Mouse (Mus musculus): ENCODE results near the gene Aff3. TPM values are rescaled to one million over a fixed set of nuclear protein-coding genes. Genes with fewer than 3 reads are reported as not detected.

The Aff3 gene
- polyA plus RNA-seq, 1 experiment from 2014 or later, result 4.7 TPM

DNA sequence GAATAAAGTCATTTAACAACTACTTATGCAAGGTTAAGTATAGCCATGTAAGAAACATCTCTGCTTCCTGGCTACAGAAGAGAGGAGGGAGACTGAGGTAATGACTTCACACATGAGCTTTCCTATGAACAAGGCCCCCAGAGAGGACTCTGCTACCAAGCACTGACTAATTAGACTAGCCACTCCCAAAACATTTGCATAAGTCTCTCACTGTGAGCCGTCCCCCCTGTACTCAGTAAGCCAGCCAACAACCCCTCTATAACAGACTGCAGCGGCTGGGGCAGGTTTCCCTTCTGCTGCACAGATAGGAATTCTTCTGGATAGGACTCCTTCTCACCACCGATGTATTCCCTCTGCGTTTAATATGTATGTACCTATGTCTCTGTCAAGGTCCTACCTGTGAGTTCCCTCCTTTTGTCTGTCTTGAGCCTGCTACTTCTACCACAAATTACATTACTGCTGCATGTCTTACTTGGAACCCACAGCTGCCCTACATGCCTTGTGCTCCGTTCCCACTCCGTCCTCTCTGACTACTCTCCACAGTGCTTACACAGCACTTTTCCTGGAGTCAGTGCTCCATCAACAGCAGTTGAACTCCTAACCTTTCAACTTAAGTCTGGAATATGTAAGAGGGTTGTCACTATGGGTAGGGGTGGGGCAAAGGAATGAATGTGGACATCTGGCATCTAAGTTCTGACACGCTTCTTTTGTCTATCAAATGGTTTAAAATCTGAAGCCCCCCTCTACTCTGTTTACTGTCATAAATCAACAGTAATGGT is 197.3 kb downstream of the Aff3 start:
- no peak for ATAC-seq (replicated peaks; ENCODE audit: low FRiP score)
- Histone ChIP-seq H3K9ac (ENCODE audit: low read depth, low read length) (no peak overlapping the region), H3K4me1 (replicated peaks; ENCODE audit: control insufficient read depth, insufficient read depth, low read length) (peaks cover 4% of the 10 kb centered on the region; the same call in 1 of the 2 replicates), H3K27ac (ENCODE audit: low read depth, low read length) (no peak overlapping the region), H3K27me3 (replicated peaks; ENCODE audit: control insufficient read depth, insufficient read depth, low read length) (no peaks in the 10 kb centered on the region), H3K36me3 (ENCODE audit: control insufficient read depth, insufficient read depth, low read length) (no peaks in the 10 kb centered on the region), H3K4me2 (no peak overlapping the region), H3K4me3 (ENCODE audit: low read depth, low read length) (no peak overlapping the region), H3K9me3 (ENCODE audit: control insufficient read depth, low read length) (no peaks in the 10 kb centered on the region)
- 46% methylated on average over 7 of the region's 7 CpGs for WGBS
- no peak for DNase-seq (ENCODE audit: low spot score)

- Histone ChIP-seq H3K36me3 (ENCODE audit: control insufficient read depth, insufficient read depth, low read length) (no peaks in the 10 kb centered on the region), H3K4me3 (ENCODE audit: low read depth, low read length) (no peak overlapping the region), H3K9ac (ENCODE audit: low read depth, low read length) (no peak overlapping the region), H3K27ac (ENCODE audit: low read depth, low read length) (no peak overlapping the region), H3K27me3 (replicated peaks; ENCODE audit: control insufficient read depth, insufficient read depth, low read length) (no peaks in the 10 kb centered on the region), H3K9me3 (ENCODE audit: control insufficient read depth, low read length) (no peaks in the 10 kb centered on the region), H3K4me1 (replicated peaks; ENCODE audit: control insufficient read depth, insufficient read depth, low read length) (peaks cover 7% of the 10 kb centered on the region; the same call in 1 of the 2 replicates), H3K4me2 (no peak overlapping the region)
- ATAC-seq (replicated peaks; ENCODE audit: low FRiP score) (no peak), DNase-seq (ENCODE audit: low spot score) (no peak)
- 49% methylated on average over 7 of the region's 7 CpGs for WGBS
These were observed 208.0 kb downstream of the Aff3 start for GRCm38 (mm10) chr1:38456719-38457269.

DNA sequence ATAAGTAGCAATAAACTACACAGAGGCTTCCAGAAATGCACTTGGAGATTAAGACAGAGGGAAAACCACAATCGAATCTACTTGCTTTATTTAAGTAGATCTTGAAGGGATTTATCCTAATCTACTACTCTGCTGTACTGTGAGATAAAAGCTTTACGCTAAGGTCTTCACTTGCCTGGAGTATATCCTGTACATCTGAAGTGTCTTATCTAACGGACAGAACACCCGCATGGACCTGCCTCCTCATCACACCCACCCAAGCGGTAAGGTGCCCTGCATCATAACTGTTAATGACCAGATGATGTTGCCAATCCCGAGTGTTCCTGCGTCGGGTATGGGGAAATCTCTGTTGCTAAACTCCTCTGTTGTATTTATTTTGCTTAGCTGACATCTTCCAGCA is 209.8 kb downstream of the Aff3 start:
- no peaks in the 10 kb centered on the region for H3K36me3 ChIP-seq (ENCODE audit: control insufficient read depth, insufficient read depth, low read length)
- H3K4me2 ChIP-seq, result no peak overlapping the region
- H3K9me3 ChIP-seq (ENCODE audit: control insufficient read depth, low read length), result no peaks in the 10 kb centered on the region
- H3K27me3 ChIP-seq (replicated peaks; ENCODE audit: control insufficient read depth, insufficient read depth, low read length), result peaks cover 4% of the 10 kb centered on the region; the same call in 1 of the 2 replicates
- 57% methylated on average over 8 of the region's 8 CpGs for WGBS
- no peak overlapping the region for H3K27ac ChIP-seq (ENCODE audit: low read depth, low read length)
- H3K9ac ChIP-seq (ENCODE audit: low read depth, low read length), result no peak overlapping the region
- H3K4me3 ChIP-seq (ENCODE audit: low read depth, low read length), result no peak overlapping the region
- DNase-seq (ENCODE audit: low spot score) (no peak), ATAC-seq (replicated peaks; ENCODE audit: low FRiP score) (no peak)
- peaks cover 7% of the 10 kb centered on the region; the same call in 1 of the 2 replicates for H3K4me1 ChIP-seq (replicated peaks; ENCODE audit: control insufficient read depth, insufficient read depth, low read length)

DNA sequence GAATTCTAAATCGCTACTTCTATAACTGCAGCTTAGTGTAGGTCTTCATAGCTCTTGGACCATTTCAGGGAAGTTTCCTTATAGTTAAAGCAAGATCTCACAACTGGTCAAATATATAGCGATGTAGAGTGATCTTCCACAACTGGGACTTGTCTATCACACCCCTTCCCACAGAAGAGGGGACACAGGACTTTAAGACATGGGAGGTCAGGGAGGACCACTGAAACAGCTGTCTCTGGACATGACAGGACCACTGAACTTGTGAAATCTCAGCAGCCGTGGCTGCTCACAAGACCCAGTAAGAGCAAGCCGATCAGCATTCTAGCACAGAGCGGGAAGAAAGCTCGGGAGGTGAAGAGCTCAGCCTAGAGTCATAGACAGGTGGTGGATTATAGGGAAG is 213.4 kb downstream of the Aff3 start:
- ATAC-seq (replicated peaks; ENCODE audit: low FRiP score), result no peak
- Histone ChIP-seq H3K36me3 (ENCODE audit: control insufficient read depth, insufficient read depth, low read length) (no peaks in the 10 kb centered on the region), H3K9me3 (ENCODE audit: control insufficient read depth, low read length) (no peaks in the 10 kb centered on the region), H3K4me2 (no peak overlapping the region), H3K9ac (ENCODE audit: low read depth, low read length) (no peak overlapping the region), H3K27me3 (replicated peaks; ENCODE audit: control insufficient read depth, insufficient read depth, low read length) (peaks cover 4% of the 10 kb centered on the region; the same call in 1 of the 2 replicates), H3K27ac (ENCODE audit: low read depth, low read length) (no peak overlapping the region), H3K4me3 (ENCODE audit: low read depth, low read length) (no peak overlapping the region), H3K4me1 (replicated peaks; ENCODE audit: control insufficient read depth, insufficient read depth, low read length) (peaks cover 25% of the 10 kb centered on the region)
- WGBS, result 86% methylated on average over 6 of the region's 6 CpGs
- no peak for DNase-seq (ENCODE audit: low spot score)

DNA sequence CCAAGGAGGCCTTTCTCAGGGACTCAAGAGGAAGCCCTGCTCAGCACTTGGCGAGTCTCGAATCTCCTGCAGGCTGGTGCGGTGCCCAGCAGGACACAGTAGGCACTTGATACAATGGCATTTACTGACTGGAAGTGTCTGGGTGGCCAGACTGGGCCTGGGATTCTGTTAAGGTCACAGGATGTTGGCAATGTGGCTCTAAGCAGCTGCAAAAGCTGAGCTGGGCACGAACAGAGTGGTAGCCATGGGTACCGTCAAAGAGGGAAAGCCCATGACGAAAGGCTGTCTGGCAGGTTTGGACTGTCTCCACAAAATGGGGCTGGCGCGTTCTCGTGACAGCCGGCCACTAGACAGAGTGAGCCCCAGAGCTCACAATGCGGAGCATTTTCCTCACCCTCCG is 214.1 kb downstream of the Aff3 start:
- no peak overlapping the region for H3K4me2 ChIP-seq
- DNase-seq (ENCODE audit: low spot score) (no peak), ATAC-seq (replicated peaks; ENCODE audit: low FRiP score) (no peak)
- WGBS, result 90% methylated on average over 12 of the region's 12 CpGs
- peaks cover 26% of the 10 kb centered on the region for H3K4me1 ChIP-seq (replicated peaks; ENCODE audit: control insufficient read depth, insufficient read depth, low read length)
- H3K27ac ChIP-seq (ENCODE audit: low read depth, low read length), result no peak overlapping the region
- H3K9me3 ChIP-seq (ENCODE audit: control insufficient read depth, low read length), result no peaks in the 10 kb centered on the region
- peaks cover 4% of the 10 kb centered on the region; the same call in 1 of the 2 replicates for H3K27me3 ChIP-seq (replicated peaks; ENCODE audit: control insufficient read depth, insufficient read depth, low read length)
- no peak overlapping the region for H3K9ac ChIP-seq (ENCODE audit: low read depth, low read length)
- H3K36me3 ChIP-seq (ENCODE audit: control insufficient read depth, insufficient read depth, low read length), result no peaks in the 10 kb centered on the region
- no peak overlapping the region for H3K4me3 ChIP-seq (ENCODE audit: low read depth, low read length)

DNA sequence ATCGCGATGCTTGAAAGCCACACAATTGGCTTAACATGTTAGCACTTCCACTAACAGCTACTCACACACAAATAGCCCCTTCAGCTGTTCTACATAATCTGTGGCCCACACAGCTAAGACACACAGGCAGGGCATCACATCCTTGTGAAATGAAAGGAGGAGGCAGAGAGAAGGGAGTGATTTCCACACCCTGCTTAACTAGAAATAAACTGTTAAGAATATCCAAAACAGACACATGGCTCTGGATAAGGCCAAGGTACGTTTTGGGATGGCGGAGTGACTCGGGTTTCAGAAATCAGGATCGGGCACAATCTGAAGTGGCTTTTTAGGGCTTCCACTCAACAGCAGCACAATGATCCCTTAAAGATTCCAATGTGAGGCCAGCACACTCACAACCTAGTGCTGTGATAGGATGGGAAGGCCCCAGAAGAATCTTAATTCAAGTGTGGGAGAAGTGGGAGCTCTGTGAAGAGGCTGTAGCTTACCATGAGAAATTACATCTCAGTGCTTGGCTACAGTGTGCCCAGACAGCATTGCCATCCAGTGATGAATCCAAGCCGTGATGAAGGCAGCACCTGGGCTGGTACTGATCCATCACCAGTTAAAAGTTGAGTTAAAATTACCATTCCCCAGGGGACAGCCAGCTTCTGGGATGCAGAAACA is 214.8 kb downstream of the Aff3 start:
- H3K9ac ChIP-seq (ENCODE audit: low read depth, low read length), result no peak overlapping the region
- no peak for ATAC-seq (replicated peaks; ENCODE audit: low FRiP score)
- 75% methylated on average over 7 of the region's 7 CpGs for WGBS

GRCm38 (mm10) chr1:38448854-38449253 is 215.9 kb downstream of the Aff3 start:
- Histone ChIP-seq H3K9ac (ENCODE audit: low read depth, low read length) (no peak overlapping the region), H3K9me3 (ENCODE audit: control insufficient read depth, low read length) (no peaks in the 10 kb centered on the region), H3K4me1 (replicated peaks; ENCODE audit: control insufficient read depth, insufficient read depth, low read length) (peaks cover 26% of the 10 kb centered on the region), H3K4me2 (no peak overlapping the region), H3K4me3 (ENCODE audit: low read depth, low read length) (no peak overlapping the region), H3K27ac (ENCODE audit: low read depth, low read length) (no peak overlapping the region), H3K36me3 (ENCODE audit: control insufficient read depth, insufficient read depth, low read length) (no peaks in the 10 kb centered on the region), H3K27me3 (replicated peaks; ENCODE audit: control insufficient read depth, insufficient read depth, low read length) (peaks cover 4% of the 10 kb centered on the region; the same call in 1 of the 2 replicates)
- 29% methylated on average over 3 of the region's 3 CpGs for WGBS
- DNase-seq (ENCODE audit: low spot score), result no peak
- ATAC-seq (replicated peaks; ENCODE audit: low FRiP score), result no peak

More for the DNA sequence above, 214.8 kb downstream of the Aff3 start:
- H3K4me3 ChIP-seq (ENCODE audit: low read depth, low read length), result no peak overlapping the region
- no peak for DNase-seq (ENCODE audit: low spot score)
- no peak overlapping the region for H3K27ac ChIP-seq (ENCODE audit: low read depth, low read length)
- H3K36me3 ChIP-seq (ENCODE audit: control insufficient read depth, insufficient read depth, low read length), result no peaks in the 10 kb centered on the region
- peaks cover 4% of the 10 kb centered on the region; the same call in 1 of the 2 replicates for H3K27me3 ChIP-seq (replicated peaks; ENCODE audit: control insufficient read depth, insufficient read depth, low read length)
- H3K4me1 ChIP-seq (replicated peaks; ENCODE audit: control insufficient read depth, insufficient read depth, low read length), result peaks cover 26% of the 10 kb centered on the region
- H3K4me2 ChIP-seq, result no peak overlapping the region
- H3K9me3 ChIP-seq (ENCODE audit: control insufficient read depth, low read length), result no peaks in the 10 kb centered on the region

GRCm38 (mm10) chr1:38447581-38447980 is 217.2 kb downstream of the Aff3 start:
- WGBS, result 18% methylated on average over 2 of the region's 2 CpGs
- Histone ChIP-seq H3K4me2 (peak overlapping the region; percentile 50), H3K4me3 (ENCODE audit: low read depth, low read length) (no peak overlapping the region), H3K9me3 (ENCODE audit: control insufficient read depth, low read length) (no peaks in the 10 kb centered on the region), H3K27ac (ENCODE audit: low read depth, low read length) (peak overlapping the region; percentile 58; the same call in 1 of the 2 replicates), H3K27me3 (replicated peaks; ENCODE audit: control insufficient read depth, insufficient read depth, low read length) (peaks cover 4% of the 10 kb centered on the region; the same call in 1 of the 2 replicates), H3K4me1 (replicated peaks; ENCODE audit: control insufficient read depth, insufficient read depth, low read length) (peaks cover 32% of the 10 kb centered on the region), H3K9ac (ENCODE audit: low read depth, low read length) (peak overlapping the region; percentile 14; the same call in 1 of the 2 replicates), H3K36me3 (ENCODE audit: control insufficient read depth, insufficient read depth, low read length) (no peaks in the 10 kb centered on the region)
- ATAC-seq (replicated peaks; ENCODE audit: low FRiP score) (peak; percentile 96), DNase-seq (ENCODE audit: low spot score) (no peak)
